Mouse (Mus musculus) B cell, adult 2 months (primary cell): ENCODE measurements around the gene Tnp2.

Source experiments
- DNase-seq, 2 experiments: peaks; one replicate each; pipeline ENCODE4 v3.0.0; 2022

Tnp2 gene

DNA sequence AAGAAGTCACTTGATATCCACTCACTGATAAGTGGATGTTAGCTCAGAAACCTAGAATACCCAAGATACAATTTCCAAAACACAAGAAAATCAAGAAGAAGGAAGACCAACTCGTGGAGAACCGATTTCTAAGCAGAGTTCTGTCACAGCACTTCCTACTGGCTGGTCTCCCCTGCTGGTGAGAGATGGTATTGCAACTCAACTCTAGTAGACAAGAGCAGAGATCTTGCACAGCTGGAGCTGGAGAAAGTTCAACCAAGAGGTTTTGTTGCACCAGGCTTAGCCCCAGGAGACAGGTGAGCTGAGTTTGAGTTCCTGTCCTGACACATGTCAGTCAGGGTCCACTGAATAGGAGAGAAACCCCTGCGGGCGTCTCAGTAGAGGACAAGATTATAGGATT is 21.3 kb downstream of the Tnp2 start:
- DNase-seq = peak; percentile 86 to 87

DNA sequence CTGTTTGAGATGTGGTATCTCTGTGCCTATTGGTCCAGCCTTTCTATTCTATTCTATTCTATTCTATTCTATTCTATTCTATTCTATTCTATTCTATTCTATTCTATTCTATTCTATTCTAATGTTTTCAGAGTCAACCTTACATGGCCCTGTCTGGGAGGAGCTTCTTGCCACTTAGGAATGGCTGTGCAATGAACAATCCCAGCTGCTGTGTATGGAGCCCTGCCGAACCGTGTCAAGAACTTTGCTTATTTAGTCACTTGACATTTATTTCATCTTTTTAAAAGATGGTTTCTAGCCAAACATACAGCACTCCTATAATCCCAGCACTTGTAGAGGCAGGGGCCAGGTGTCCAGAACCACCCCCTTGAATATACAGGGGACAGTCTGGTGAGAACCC is 24.1 kb downstream of the Tnp2 start:
- no peak for DNase-seq

DNA sequence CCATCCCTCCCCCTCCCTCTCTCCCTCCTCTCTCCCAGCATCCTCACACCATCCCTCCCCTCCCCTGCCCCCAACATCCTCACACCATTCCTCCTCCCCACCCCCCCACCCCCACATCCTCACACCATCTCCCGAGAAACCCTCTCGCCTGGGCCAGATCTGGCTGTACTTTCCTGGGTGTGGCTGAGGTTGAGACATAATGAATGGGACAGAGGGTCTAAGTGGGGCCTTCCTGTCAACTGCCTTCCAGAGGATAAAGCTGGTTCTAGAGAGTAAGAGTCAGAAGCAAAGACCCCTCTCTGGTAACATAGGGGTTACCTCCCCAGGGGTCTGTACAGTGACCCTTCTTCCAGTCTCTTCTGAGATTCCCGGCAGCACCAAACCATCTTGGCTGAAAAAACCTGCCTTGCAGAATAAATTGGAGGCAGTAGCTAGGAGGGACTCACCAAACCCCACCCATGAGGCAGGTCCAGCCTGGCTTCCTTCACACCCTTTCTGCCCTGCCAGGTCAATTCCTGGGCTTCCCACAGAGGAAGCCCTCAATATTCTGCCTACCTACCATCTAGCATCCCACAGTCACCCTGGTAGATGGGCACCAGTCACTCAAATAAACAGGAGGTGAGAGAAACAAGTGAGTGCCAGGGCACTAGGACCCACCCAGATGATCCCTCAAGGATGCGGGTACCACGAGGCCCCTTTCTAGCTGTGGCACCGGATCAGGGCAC is 24.8 kb downstream of the Tnp2 start:
- DNase-seq = no peak

DNA sequence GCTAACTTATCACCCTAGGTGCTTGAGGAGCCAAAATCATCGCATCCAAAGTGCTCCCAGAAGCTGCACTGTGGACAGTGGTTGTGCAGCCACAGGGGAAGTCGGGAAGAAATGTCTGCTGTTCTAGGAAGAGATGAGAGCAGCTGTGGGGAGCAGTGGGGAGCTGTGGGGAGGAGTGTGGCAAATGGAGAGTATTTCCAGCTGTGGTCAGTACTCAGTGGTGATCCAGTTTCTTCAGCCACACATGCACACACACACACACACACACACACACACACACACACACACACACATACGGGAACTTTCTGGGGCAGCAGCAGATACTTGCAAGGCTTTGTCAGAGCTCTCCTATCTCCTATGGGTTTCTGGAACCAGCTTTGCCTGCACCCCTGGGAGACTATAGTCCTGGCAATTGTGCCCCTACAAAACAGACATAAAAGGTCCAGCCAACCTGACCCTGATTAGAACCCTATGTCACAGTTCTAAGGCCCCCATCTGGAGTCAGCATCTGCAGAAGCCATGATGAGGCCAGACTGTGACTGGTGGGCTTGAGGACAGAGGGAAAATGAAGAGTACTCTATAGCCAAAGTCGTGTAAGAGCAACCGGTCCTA is 25.8 kb downstream of the Tnp2 start:
- DNase-seq = no peak

DNA sequence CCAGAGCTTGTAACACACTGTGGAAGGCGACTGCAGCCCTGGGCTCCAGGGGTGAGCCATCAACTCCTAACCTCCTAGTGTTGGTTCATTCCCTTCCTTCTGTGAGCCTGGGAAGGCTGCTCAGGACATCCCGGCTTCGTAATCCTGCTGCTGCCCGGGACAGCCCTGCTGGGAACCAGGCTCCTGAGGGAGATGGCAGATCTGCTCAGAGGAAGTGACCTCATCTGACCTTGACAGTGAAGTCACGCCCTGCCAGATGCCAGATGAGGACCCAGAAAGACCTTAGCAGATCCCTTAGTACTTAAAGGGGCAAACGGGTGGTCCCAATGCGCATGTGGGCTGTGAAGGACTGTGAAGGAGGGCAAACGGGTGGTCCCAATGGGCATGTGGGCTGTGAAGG is 27.3 kb downstream of the Tnp2 start:
- DNase-seq = no peak

DNA sequence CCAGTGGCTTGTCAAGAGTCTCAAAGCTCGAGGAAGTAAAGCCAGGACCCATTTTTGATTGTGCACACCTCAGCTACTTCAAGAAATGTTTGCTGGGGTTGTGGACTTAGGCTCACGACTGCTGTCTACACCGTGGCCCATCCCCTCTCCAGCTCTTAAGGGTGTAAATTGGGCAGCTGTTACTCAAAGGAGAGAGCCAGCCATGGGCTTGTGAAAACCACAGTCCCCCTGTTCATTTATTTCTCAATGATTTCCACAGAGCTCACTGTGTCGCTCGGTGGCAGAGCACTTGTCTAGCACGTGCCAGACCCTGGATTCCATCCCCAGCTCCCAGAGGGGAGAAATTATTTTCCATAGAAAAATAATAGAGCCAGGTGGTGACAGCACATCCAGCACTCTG is 32.3 kb downstream of the Tnp2 start:
- no peak for DNase-seq

DNA sequence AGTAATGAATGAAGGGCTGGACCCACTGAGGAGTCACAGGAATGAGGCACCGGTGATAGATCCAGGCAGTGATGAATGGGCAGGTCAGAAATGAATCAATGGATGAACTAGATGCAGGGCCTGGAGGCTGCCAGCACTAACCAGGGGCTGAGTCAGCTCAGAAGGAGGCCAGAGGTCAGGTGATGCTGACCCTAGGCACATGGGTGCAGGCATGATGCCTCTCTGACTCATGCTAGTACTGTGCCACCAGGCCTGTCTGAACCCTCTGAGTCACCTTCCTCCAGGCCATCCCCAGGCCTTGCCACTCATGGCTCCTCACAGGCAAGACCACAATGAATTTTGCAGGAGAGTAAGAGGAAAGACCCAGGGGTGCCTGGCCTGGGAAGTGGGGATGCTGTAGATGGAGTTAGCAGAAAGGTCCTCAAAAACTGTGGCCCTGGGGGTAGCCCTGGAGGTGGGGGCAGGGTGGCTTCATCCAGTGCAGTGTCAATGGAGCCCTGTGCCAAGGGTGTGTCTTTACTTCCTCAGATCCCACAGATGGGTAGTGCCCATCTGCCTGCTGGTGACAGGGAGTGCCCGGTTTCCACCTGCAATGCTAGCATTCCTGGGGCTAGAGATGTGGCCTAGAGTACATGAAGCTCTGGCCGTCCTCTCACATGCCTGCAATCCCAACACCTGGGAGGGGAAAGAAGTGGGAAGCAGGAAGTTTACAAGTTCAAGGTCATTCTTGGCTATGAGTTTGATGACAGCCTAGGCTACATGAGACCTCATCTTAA is 33.8 kb downstream of the Tnp2 start:
- DNase-seq = no peak

DNA sequence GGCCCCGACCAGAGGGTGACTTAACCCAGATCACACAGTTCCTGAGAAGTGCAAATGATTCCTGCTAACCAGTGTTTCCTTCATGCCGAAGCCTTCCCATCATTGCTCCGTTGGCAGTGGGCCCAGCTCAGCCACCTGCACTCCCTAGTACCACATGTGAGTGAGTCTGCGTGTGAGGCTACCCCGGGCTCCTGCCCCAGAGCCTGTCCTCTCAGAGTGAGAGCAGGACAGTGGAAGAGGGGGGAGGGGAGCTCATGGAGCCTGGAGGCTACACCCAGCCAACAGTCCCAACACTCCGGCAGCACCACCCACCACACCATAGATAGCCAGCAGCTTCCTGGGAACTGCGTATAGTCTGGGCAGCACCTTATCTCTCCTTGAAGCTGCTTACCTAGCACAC is 38.6 kb downstream of the Tnp2 start:
- no peak for DNase-seq

DNA sequence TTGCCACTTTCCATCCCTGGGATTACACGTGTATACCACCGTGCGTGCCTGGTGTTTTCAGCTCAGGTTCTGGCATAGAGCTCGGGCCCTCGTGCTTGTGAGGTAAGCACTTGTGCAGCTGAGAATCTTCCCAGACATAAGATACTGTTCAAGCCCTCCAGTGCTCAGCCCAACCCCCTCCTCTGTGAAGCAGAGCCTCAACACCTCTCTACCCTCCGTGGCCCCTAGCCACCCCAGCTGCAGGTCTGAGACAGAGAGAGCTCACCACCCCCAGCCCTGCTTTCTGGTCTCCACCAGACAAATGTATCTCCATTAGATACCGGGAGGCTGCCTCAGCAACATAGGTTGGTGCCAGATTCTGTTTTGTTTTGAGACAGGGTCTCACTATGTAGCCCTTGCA is 39.2 kb downstream of the Tnp2 start:
- no peak for DNase-seq

DNA sequence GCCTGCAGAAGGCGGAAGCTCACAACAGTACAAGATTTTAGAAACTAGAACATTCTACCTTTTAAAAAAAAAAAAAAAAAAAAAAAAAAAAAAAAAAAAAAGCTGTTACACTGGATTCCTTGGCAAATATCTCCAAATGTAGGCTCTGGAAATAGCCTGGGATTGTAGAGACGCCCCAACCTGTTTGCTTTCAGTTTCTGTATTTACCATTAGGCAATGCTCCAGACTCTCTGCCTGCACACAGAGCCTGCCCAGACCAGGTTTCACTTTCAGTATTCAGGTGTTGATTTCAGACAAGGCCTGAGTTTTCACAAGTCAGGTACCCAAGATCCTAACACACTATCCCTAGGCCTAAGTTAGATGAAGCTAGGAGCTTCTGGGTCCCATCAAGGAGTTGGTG is 47.4 kb downstream of the Tnp2 start:
- peak in 1 of 2 experiments; percentile 9 for DNase-seq

DNA sequence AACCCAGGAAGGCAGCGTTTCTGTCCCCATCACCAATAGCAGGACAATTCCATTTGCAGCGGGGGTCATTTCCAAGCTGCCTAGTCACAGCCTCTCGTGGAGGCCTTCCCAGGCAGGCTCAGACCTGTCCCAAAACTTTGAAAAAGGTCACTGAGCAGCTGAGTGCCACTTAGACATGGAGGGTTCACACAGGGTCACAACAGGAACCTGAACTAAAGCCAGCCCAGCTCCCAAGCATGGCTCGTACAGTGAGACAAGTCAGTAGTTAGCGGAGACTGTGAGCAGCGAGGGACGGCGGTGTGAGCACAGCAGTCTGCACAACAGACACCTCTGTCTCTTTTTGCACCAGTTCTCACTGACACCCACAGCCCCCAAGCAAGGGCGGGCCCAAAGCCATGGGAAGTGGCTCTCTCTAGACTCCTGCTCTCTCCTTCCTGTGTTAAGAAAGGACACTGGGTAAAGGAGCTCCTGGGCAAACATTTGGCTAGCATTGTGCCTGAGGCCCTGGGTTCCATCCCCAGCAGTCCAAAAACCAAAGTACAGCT is 48.5 kb downstream of the Tnp2 start:
- DNase-seq = no peak

DNA sequence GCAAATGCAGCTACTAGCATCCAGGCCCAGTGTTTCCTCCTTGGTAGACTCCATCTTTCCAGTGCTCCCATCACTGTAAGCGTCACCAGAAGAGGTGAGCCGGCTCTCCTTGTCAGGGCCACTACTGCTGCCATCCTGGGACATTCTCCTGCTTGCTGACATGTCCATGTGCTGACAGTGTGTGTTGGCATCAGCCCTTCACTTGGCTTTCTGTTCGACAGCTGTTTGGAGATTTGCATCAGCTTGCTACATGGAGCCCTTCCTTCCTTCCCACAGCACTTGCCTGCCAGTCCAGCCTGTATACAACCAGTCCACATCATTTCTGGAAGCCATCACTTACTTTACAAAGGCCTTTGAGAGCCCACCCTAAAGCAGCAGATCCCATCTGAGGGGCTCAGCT is 49.6 kb downstream of the Tnp2 start:
- DNase-seq = no peak
